Comparison of ENCODE assay signal across 24 mouse cellular contexts in genomic region chr3:90064383-90064782, GRCm38 (mm10). TPM values are rescaled to one million over a fixed set of nuclear protein-coding genes. Genes with fewer than 3 reads are reported as not detected.
DNase-seq lines count a peak whose midpoint lies in the region; ATAC-seq and TF ChIP-seq lines count a peak whose summit lies in the region.
"Had no signal": no experiment of that assay in that cellular context is flagged by ENCODE, and none has a peak within 500 bp of the region (broad histone marks: within the 10 kb centered on the region; RNA-seq: fewer than 3 reads in every experiment).

No protein-coding gene starts in this region.

- H3K79me2 ChIP-seq in MEL (ENCODE audit: control insufficient read depth, insufficient read depth, low read length, poor library complexity): no peaks in the 10 kb centered on the region

- WGBS in lung, embryonic 14.5 days: 80% methylated on average over 3 of the region's 3 CpGs
- 85% methylated on average over 3 of the region's 3 CpGs for WGBS in midbrain, embryonic 15.5 days

- H3K27me3 ChIP-seq in lung, embryonic 14.5 days (ENCODE audit: insufficient read depth, low read length): no peaks in the 10 kb centered on the region
- H3K27me3 ChIP-seq in MEL (ENCODE audit: control insufficient read depth in 1 of 2, insufficient read depth in 2 of 2, low read length in 2 of 2): no peaks in the 10 kb centered on the region
- H3K27me3 ChIP-seq in midbrain, embryonic 15.5 days (replicated peaks): no peaks in the 10 kb centered on the region
- H3K27me3 ChIP-seq: embryonic facial prominence, embryonic 12.5 days; forebrain, embryonic 13.5 days; heart, embryonic 13.5 days; hindbrain, embryonic 13.5 days; intestine, embryonic 15.5 days had no signal

- H3K4me3 ChIP-seq in lung, embryonic 14.5 days (ENCODE audit: low read depth, low read length): no peak overlapping the region
- H3K4me3 ChIP-seq in MEL (ENCODE audit: control insufficient read depth in 1 of 2, insufficient read depth in 1 of 2, low read depth in 2 of 2, low read length in 2 of 2): no peak overlapping the region
- no peak overlapping the region for H3K4me3 ChIP-seq in midbrain, embryonic 15.5 days
- H3K4me3 ChIP-seq: embryonic facial prominence, embryonic 12.5 days; forebrain, embryonic 13.5 days; heart, embryonic 13.5 days; hindbrain, embryonic 13.5 days; intestine, embryonic 15.5 days had no signal

- ATAC-seq in lung, embryonic 14.5 days (ENCODE audit: insufficient read depth): no peak
- ATAC-seq in midbrain, embryonic 15.5 days (replicated peaks): no peak
- ATAC-seq: activated CD4-positive, CD25-positive, alpha-beta regulatory T cell, adult 4 months; CD4-positive, CD25-positive, alpha-beta regulatory T cell, adult 4 months; forebrain, embryonic 13.5 days; intestine, embryonic 15.5 days had no signal

- no peaks in the 10 kb centered on the region for H3K4me1 ChIP-seq in lung, embryonic 14.5 days (ENCODE audit: insufficient read depth)
- H3K4me1 ChIP-seq in MEL (ENCODE audit: control insufficient read depth in 1 of 2, insufficient read depth in 2 of 2, low read length in 2 of 2): no peaks in the 10 kb centered on the region
- no peaks in the 10 kb centered on the region for H3K4me1 ChIP-seq in midbrain, embryonic 15.5 days
- H3K4me1 ChIP-seq: embryonic facial prominence, embryonic 12.5 days; forebrain, embryonic 13.5 days; heart, embryonic 13.5 days; hindbrain, embryonic 13.5 days; intestine, embryonic 15.5 days had no signal

- no peak overlapping the region for H3K4me2 ChIP-seq in lung, embryonic 14.5 days
- H3K4me2 ChIP-seq in midbrain, embryonic 15.5 days: no peak overlapping the region
- H3K4me2 ChIP-seq: embryonic facial prominence, embryonic 12.5 days; forebrain, embryonic 13.5 days; heart, embryonic 13.5 days; hindbrain, embryonic 13.5 days; intestine, embryonic 15.5 days had no signal

- H3K27ac ChIP-seq in lung, embryonic 14.5 days (ENCODE audit: low read depth): no peak overlapping the region
- H3K27ac ChIP-seq in MEL (ENCODE audit: control insufficient read depth, low read depth, low read length): no peak overlapping the region
- H3K27ac ChIP-seq in midbrain, embryonic 15.5 days: no peak overlapping the region
- H3K27ac ChIP-seq: embryonic facial prominence, embryonic 12.5 days; forebrain, embryonic 13.5 days; heart, embryonic 13.5 days; hindbrain, embryonic 13.5 days; intestine, embryonic 15.5 days had no signal

- H3K36me3 ChIP-seq in lung, embryonic 14.5 days (ENCODE audit: insufficient read depth): peaks cover 53% of the 10 kb centered on the region
- H3K36me3 ChIP-seq in MEL (ENCODE audit: control insufficient read depth in 1 of 2, insufficient read depth in 2 of 2, low read length in 2 of 2): peaks cover 0 to 6% of the 10 kb centered on the region in 2 experiments; a peak in 2 of 4 replicates
- H3K36me3 ChIP-seq in midbrain, embryonic 15.5 days (replicated peaks): peaks cover 15% of the 10 kb centered on the region

- no peak overlapping the region for H3K9ac ChIP-seq in lung, embryonic 14.5 days
- H3K9ac ChIP-seq in MEL (ENCODE audit: control insufficient read depth, low read depth, low read length, poor library complexity, severe bottlenecking): no peak overlapping the region
- no peak overlapping the region for H3K9ac ChIP-seq in midbrain, embryonic 15.5 days
- H3K9ac ChIP-seq: embryonic facial prominence, embryonic 12.5 days; forebrain, embryonic 13.5 days; heart, embryonic 13.5 days; hindbrain, embryonic 13.5 days; intestine, embryonic 15.5 days had no signal

- DNase-seq in heart, adult 11 months: peak; percentile 9
- DNase-seq in heart, adult 18-20 months: no peak
- no peak for DNase-seq in lung, embryonic 14.5 days
- DNase-seq in lung, postnatal 36 days: no peak
- peak; percentile 44 for DNase-seq in MEL (ENCODE audit: low read depth, low spot score)
- DNase-seq in brain, embryonic 14.5 days (ENCODE audit: low read depth): no peak
- no peak for DNase-seq in c-Kit-positive CD71-positive TER-119-positive erythroid progenitor cells, embryonic 14.5 days (ENCODE audit: low spot score)
- DNase-seq: adrenal gland, postnatal 25 days; B cell, adult 2 months; cerebellum, adult 11 months; cerebellum, adult 8-10 months; cerebellum, postnatal 14 days; embryo, embryonic 11 days; gastrocnemius, postnatal 14 days; heart, postnatal 4 days had no signal

- TF ChIP-seq EP300 in MEL (IDR thresholded peaks at IDR 0.05; ENCODE audit: low read depth in 1 of 2, low read length in 2 of 2): no peak

- TF ChIP-seq RAD21 in MEL (IDR thresholded peaks at IDR 0.05; ENCODE audit: low read depth, low read length): no peak

- TF ChIP-seq POLR2A in MEL (IDR thresholded peaks at IDR 0.05; ENCODE audit: control insufficient read depth in 1 of 2, insufficient read depth in 1 of 2, low read depth in 1 of 2, low read length in 2 of 2, poor library complexity in 1 of 2): no peak
- TF ChIP-seq POLR2A in brain, embryonic 14.5 days (IDR thresholded peaks at IDR 0.05; ENCODE audit: borderline replicate concordance, extremely low read depth, insufficient read depth, insufficient read length, poor library complexity, severe bottlenecking): no peak

- no peaks in the 10 kb centered on the region for H3K9me3 ChIP-seq in lung, embryonic 14.5 days (ENCODE audit: low read depth, low read length)
- no peaks in the 10 kb centered on the region for H3K9me3 ChIP-seq in MEL (replicated peaks; ENCODE audit: insufficient read depth, low read length)
- no peaks in the 10 kb centered on the region for H3K9me3 ChIP-seq in midbrain, embryonic 15.5 days
- H3K9me3 ChIP-seq: embryonic facial prominence, embryonic 12.5 days; forebrain, embryonic 13.5 days; G1E; heart, embryonic 13.5 days; hindbrain, embryonic 13.5 days; intestine, embryonic 15.5 days had no signal

- TF ChIP-seq CTCF in lung, embryonic 14.5 days (IDR thresholded peaks at IDR 0.05; ENCODE audit: low read depth): peak; percentile 4; the same call in 1 of the 2 replicates
- no peak; a peak in 1 of 6 replicates for TF ChIP-seq CTCF in MEL (IDR thresholded peaks at IDR 0.05 in 2 of 3, conservative IDR thresholded peaks at IDR 0.05 in 1 of 3; ENCODE audit: control insufficient read depth in 1 of 3, insufficient read depth in 1 of 3, low read depth in 2 of 3, low read length in 3 of 3, poor library complexity in 1 of 3, severe bottlenecking in 1 of 3)
- TF ChIP-seq CTCF in brain, embryonic 14.5 days (IDR thresholded peaks at IDR 0.05; ENCODE audit: borderline replicate concordance, extremely low read depth, insufficient read depth, insufficient read length): peak; percentile 6; the same call in 1 of the 2 replicates

TF ChIP-seq in MEL, 35 proteins besides CTCF, POLR2A, EP300 and RAD21:
- TF ChIP-seq TCF12 (IDR thresholded peaks at IDR 0.05; ENCODE audit: low read depth, low read length): no peak
- TF ChIP-seq JUND (IDR thresholded peaks at IDR 0.05; ENCODE audit: low read depth, low read length): peak; percentile 74; the same call in 1 of the 2 replicates

RNA-seq across cellular contexts. Expression of gene Tpm3, which starts 8.1 kb away (rescaled TPM):
- 10 to 100 TPM; 42.9 to 46.2 TPM for total RNA-seq in heart, adult 18-20 months (2021)
- polyA plus RNA-seq in lung, embryonic 14.5 days (2014; fragmentation: Nextera tagmentation; extraction: Ambion mirVana): 634 and 654 TPM in 2 replicates
- total RNA-seq in MEL (2012; rRNA removed): 274 and 314 TPM in 2 replicates
- 100 to 1,000 TPM; 205 to 273 TPM for polyA plus RNA-seq in MEL (2012; ENCODE audit: insufficient read depth in 1 of 2, insufficient read length in 2 of 2, low read depth in 1 of 2, low replicate concordance in 2 of 2, missing spikeins in 1 of 2)
- 205 and 222 TPM in 2 replicates for polyA plus RNA-seq in brain, embryonic 14.5 days (2012; rRNA removed)
- 382 TPM in 2 replicates for polyA plus RNA-seq in midbrain, embryonic 15.5 days (2015; fragmentation: Nextera tagmentation; extraction: Ambion mirVana)

RNA-seq across cellular contexts. Expression of gene Ubap2l, which starts 12.0 kb away (rescaled TPM):
- total RNA-seq in heart, adult 18-20 months (2021): 100 to 1,000 TPM in 1 of 2 experiments, 10 to 100 TPM in 1; 83.7 to 107 TPM
- 236 and 257 TPM in 2 replicates for polyA plus RNA-seq in lung, embryonic 14.5 days (2014; fragmentation: Nextera tagmentation; extraction: Ambion mirVana)
- total RNA-seq in MEL (2012; rRNA removed): 102 and 107 TPM in 2 replicates
- 100 to 1,000 TPM; 247 to 442 TPM for polyA plus RNA-seq in MEL (2012; ENCODE audit: insufficient read depth in 1 of 2, insufficient read length in 2 of 2, low read depth in 1 of 2, low replicate concordance in 2 of 2, missing spikeins in 1 of 2)
- 155 and 184 TPM in 2 replicates for polyA plus RNA-seq in brain, embryonic 14.5 days (2012; rRNA removed)
- polyA plus RNA-seq in midbrain, embryonic 15.5 days (2015; fragmentation: Nextera tagmentation; extraction: Ambion mirVana): 126 and 135 TPM in 2 replicates

RNA-seq across cellular contexts. Expression of gene 4933434E20Rik, which starts 12.9 kb away (rescaled TPM):
- total RNA-seq in heart, adult 18-20 months (2021): 10 to 100 TPM; 92.4 to 97.6 TPM
- polyA plus RNA-seq in lung, embryonic 14.5 days (2014; fragmentation: Nextera tagmentation; extraction: Ambion mirVana): 136 and 143 TPM in 2 replicates
- 152 and 161 TPM in 2 replicates for total RNA-seq in MEL (2012; rRNA removed)
- polyA plus RNA-seq in MEL (2012; ENCODE audit: insufficient read depth in 1 of 2, insufficient read length in 2 of 2, low read depth in 1 of 2, low replicate concordance in 2 of 2, missing spikeins in 1 of 2): 100 to 1,000 TPM; 184 to 227 TPM
- polyA plus RNA-seq in brain, embryonic 14.5 days (2012; rRNA removed): 93.7 and 97.7 TPM in 2 replicates
- polyA plus RNA-seq in midbrain, embryonic 15.5 days (2015; fragmentation: Nextera tagmentation; extraction: Ambion mirVana): 205 and 210 TPM in 2 replicates

RNA-seq across cellular contexts. Expression of gene Nup210l, which starts 39.5 kb away (rescaled TPM):
- total RNA-seq in heart, adult 18-20 months (2021): under 1 TPM; 0.12 to 0.18 TPM
- 0.39 and 0.58 TPM in 2 replicates for polyA plus RNA-seq in lung, embryonic 14.5 days (2014; fragmentation: Nextera tagmentation; extraction: Ambion mirVana)
- total RNA-seq in MEL (2012; rRNA removed): 0.54 and 0.62 TPM in 2 replicates
- polyA plus RNA-seq in MEL (2012; ENCODE audit: insufficient read depth in 1 of 2, insufficient read length in 2 of 2, low read depth in 1 of 2, low replicate concordance in 2 of 2, missing spikeins in 1 of 2): under 1 TPM in 1 of 2 experiments, not detected in 1; 0.65 TPM
- polyA plus RNA-seq in brain, embryonic 14.5 days (2012; rRNA removed): 1.8 and 2.3 TPM in 2 replicates
- 0.26 and 0.43 TPM in 2 replicates for polyA plus RNA-seq in midbrain, embryonic 15.5 days (2015; fragmentation: Nextera tagmentation; extraction: Ambion mirVana)
- polyA plus RNA-seq: G1E had no signal

Comparison
In these comparisons a context has a peak if more than half of its experiments do, and no peak if none do; other contexts are left out.
1. DNase-seq: peak in heart, adult 11 months (single experiment) and MEL (single experiment); none in heart, adult 18-20 months (0 of 2), lung, embryonic 14.5 days (single experiment), lung, postnatal 36 days (single experiment), brain, embryonic 14.5 days (single experiment) and c-Kit-positive CD71-positive TER-119-positive erythroid progenitor cells, embryonic 14.5 days (single experiment).
2. CTCF ChIP-seq: peak in lung, embryonic 14.5 days (single experiment) and brain, embryonic 14.5 days (single experiment); none in MEL (0 of 3).